23 mouse cellular contexts compared by ENCODE assay signal in genomic region chr10:93891031-93891430, GRCm38 (mm10). TPM values are rescaled to one million over a fixed set of nuclear protein-coding genes. Genes with fewer than 3 reads are reported as not detected.
A peak's percentile ranks its signal among the peaks of the same experiment; 100 is the strongest.
DNase-seq lines count a peak whose midpoint lies in the region; ATAC-seq and TF ChIP-seq lines count a peak whose summit lies in the region.
"Had no signal": no experiment of that assay in that cellular context is flagged by ENCODE, and none has a peak within 500 bp of the region (broad histone marks: within the 10 kb centered on the region; RNA-seq: fewer than 3 reads in every experiment).

No protein-coding gene starts in this region.

- peak overlapping the region; percentile 97 for H3K4me2 ChIP-seq in liver, embryonic 14.5 days (ENCODE audit: low read depth)

- no peak for DNase-seq in heart, embryonic 10.5 days (ENCODE audit: low spot score)
- DNase-seq in heart, postnatal 10 days, result no peak
- peak; percentile 55 for DNase-seq in spleen, adult 12 weeks (ENCODE audit: low spot score)
- DNase-seq in spleen, adult 18-20 months, result no peak
- peak; percentile 85 to 89 (median 86) for DNase-seq in liver, embryonic 14.5 days (ENCODE audit: low read depth in 3 of 3, low spot score in 3 of 3)
- peak; percentile 61 to 70 for DNase-seq in spleen, postnatal 4 days (ENCODE audit: low spot score in 2 of 2)
- DNase-seq in layer of hippocampus, adult 9-10 months (ENCODE audit: low spot score), result no peak
- DNase-seq in lung, postnatal 25 days (ENCODE audit: low spot score), result no peak
- DNase-seq: adrenal gland, postnatal 10 days; cerebellum, adult 9-10 months; gastrocnemius, postnatal 25 days; heart, postnatal 36 days; left cerebral cortex, postnatal 4 days; thymus, adult 18-20 months had no signal

- H3K27me3 ChIP-seq in heart, embryonic 10.5 days (ENCODE audit: insufficient read depth, poor library complexity, severe bottlenecking), result no peaks in the 10 kb centered on the region
- H3K27me3 ChIP-seq in liver, embryonic 14.5 days (ENCODE audit: control insufficient read depth, insufficient read depth, low read length), result no peaks in the 10 kb centered on the region; the same call in 1 of the 2 replicates
- H3K27me3 ChIP-seq: embryonic facial prominence, embryonic 13.5 days; forebrain, embryonic 13.5 days; lung, embryonic 15.5 days had no signal

- peak; percentile 85 for ATAC-seq in liver, embryonic 14.5 days (ENCODE audit: insufficient read depth)
- ATAC-seq: forebrain, embryonic 13.5 days; hindbrain, embryonic 16.5 days; intestine, postnatal 0 days had no signal

- peaks cover 5% of the 10 kb centered on the region for H3K4me1 ChIP-seq in heart, embryonic 10.5 days
- H3K4me1 ChIP-seq in liver, embryonic 14.5 days (replicated peaks; ENCODE audit: control insufficient read depth in 2 of 2, insufficient read depth in 2 of 2, low read length in 1 of 2), result peaks cover 47 to 56% of the 10 kb centered on the region in 2 experiments

- peaks cover 11% of the 10 kb centered on the region for H3K36me3 ChIP-seq in heart, embryonic 10.5 days
- H3K36me3 ChIP-seq in liver, embryonic 14.5 days (replicated peaks; ENCODE audit: control insufficient read depth, insufficient read depth, low read depth), result peaks cover 16% of the 10 kb centered on the region

- peak overlapping the region; percentile 85 for H3K9ac ChIP-seq in liver, embryonic 14.5 days (replicated peaks)
- H3K9ac ChIP-seq: lung, embryonic 15.5 days had no signal

- H3K4me3 ChIP-seq in heart, embryonic 10.5 days, result no peak overlapping the region
- peak overlapping the region; percentile 79 to 99 for H3K4me3 ChIP-seq in liver, embryonic 14.5 days (ENCODE audit: insufficient read depth in 1 of 2, low read depth in 2 of 2, low read length in 2 of 2)
- H3K4me3 ChIP-seq: layer of hippocampus, adult 2 months had no signal

- H3K27ac ChIP-seq in heart, embryonic 10.5 days, result peak overlapping the region; percentile 52; the same call in 1 of the 2 replicates
- H3K27ac ChIP-seq in liver, embryonic 14.5 days, result peak overlapping the region; percentile 99
- H3K27ac ChIP-seq: embryonic facial prominence, embryonic 13.5 days; forebrain, embryonic 13.5 days; lung, embryonic 15.5 days had no signal

- TF ChIP-seq CTCF in liver, embryonic 14.5 days (IDR thresholded peaks at IDR 0.05; ENCODE audit: low read depth), result no peak

- WGBS in heart, embryonic 10.5 days, result 85% methylated on average over 1 of the region's 1 CpGs
- 17% methylated on average over 1 of the region's 1 CpGs for WGBS in liver, embryonic 14.5 days (ENCODE audit: insufficient replicate concordance)

- no peaks in the 10 kb centered on the region for H3K9me3 ChIP-seq in heart, embryonic 10.5 days
- no peaks in the 10 kb centered on the region for H3K9me3 ChIP-seq in liver, embryonic 14.5 days (ENCODE audit: control insufficient read depth, low read length)
- H3K9me3 ChIP-seq: embryonic facial prominence, embryonic 13.5 days; forebrain, embryonic 13.5 days; lung, embryonic 15.5 days had no signal

- intact Hi-C loops in heart, postnatal 10 days (cut with DNase I), result no loop called here

- TF ChIP-seq EP300 in liver, embryonic 14.5 days (IDR thresholded peaks at IDR 0.05; ENCODE audit: low read depth), result peak; percentile 98

RNA-seq across cellular contexts. Expression of gene Metap2, which starts 5.9 kb away (rescaled TPM):
- 176 and 208 TPM in 2 replicates for polyA plus RNA-seq in heart, embryonic 10.5 days (2016; fragmentation: Nextera tagmentation; extraction: Ambion mirVana)
- total RNA-seq in heart, postnatal 10 days (2021), result 100 to 1,000 TPM; 150 to 156 TPM
- polyA plus RNA-seq in liver, embryonic 14.5 days (2012; rRNA removed), result 95.7 and 181 TPM in 2 replicates
- polyA plus RNA-seq in liver, embryonic 14.5 days (2014; fragmentation: Nextera tagmentation; extraction: Ambion mirVana), result 176 and 195 TPM in 2 replicates

RNA-seq across cellular contexts. Expression of gene Usp44, which starts 59.7 kb away (rescaled TPM):
- polyA plus RNA-seq in heart, embryonic 10.5 days (2016; fragmentation: Nextera tagmentation; extraction: Ambion mirVana), result 1.6 and 2.0 TPM in 2 replicates
- total RNA-seq in heart, postnatal 10 days (2021), result not detected
- polyA plus RNA-seq in liver, embryonic 14.5 days (2012; rRNA removed), result 0.98 and 1.5 TPM in 2 replicates
- polyA plus RNA-seq in liver, embryonic 14.5 days (2014; fragmentation: Nextera tagmentation; extraction: Ambion mirVana), result 1.5 and 2.2 TPM in 2 replicates
- total RNA-seq: adrenal gland, postnatal 10 days; heart, postnatal 36 days; layer of hippocampus, adult 2 months; left cerebral cortex, adult 18-20 months; megakaryocyte, adult 5-6 weeks had no signal
- polyA plus RNA-seq: cortical plate, adult 2 months had no signal

Comparison
In these comparisons a context has a peak if more than half of its experiments do, and no peak if none do; other contexts are left out.
1. DNase-seq: peak in spleen, adult 12 weeks (single experiment), liver, embryonic 14.5 days (3 of 3) and spleen, postnatal 4 days (2 of 2); none in heart, embryonic 10.5 days (single experiment), heart, postnatal 10 days (0 of 2), spleen, adult 18-20 months (0 of 2), layer of hippocampus, adult 9-10 months (single experiment) and lung, postnatal 25 days (single experiment).